Mouse (Mus musculus) ES-E14 (cell line): Measurements from ENCODE around the gene Iqgap1.

Experiments used
- MAFK ChIP-seq: IDR thresholded peaks from 2 replicates; pipeline ENCODE4 v1.6.1; 2014; ENCODE audit warnings: mild to moderate bottlenecking, low read depth, low read length, inconsistent platforms; ENCODE audit not compliant: insufficient read depth
- ZC3H11A ChIP-seq: IDR thresholded peaks from 2 replicates; pipeline ENCODE4 v1.6.1; 2012; ENCODE audit warnings: low read depth, mild to moderate bottlenecking, inconsistent platforms, low read length, borderline replicate concordance
- ZNF384 ChIP-seq: IDR thresholded peaks from 2 replicates; pipeline ENCODE4 v1.6.1; 2012; ENCODE audit warnings: low read depth, low read length, inconsistent platforms

DNA sequence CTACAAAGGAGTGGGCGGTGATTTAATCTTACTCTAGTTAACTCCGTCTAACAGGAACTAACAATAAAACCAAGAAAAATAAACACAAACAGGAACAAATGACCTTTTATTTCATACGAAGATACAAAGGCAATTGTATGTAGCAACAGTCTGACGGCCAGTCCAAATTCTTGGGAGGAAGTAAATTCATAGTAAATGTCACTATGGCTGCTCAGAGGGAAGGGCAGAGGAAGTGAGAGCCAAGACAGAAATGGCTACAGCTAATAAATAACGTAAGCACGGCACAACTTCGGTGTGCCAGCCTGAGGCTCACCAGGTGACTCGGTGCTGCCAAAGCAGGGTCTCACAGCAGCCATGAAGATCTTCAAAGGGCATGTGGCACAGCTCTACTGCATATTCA lies 114.3 kb downstream of the Iqgap1 start:
- TF ChIP-seq ZNF384: no peak
- no peak for TF ChIP-seq MAFK
- TF ChIP-seq ZC3H11A: no peak
